ENCODE assay signal across 18 mouse cellular contexts in genomic region chr11:116429862-116430613, GRCm38 (mm10). TPM values are rescaled to one million over a fixed set of nuclear protein-coding genes. Genes with fewer than 3 reads are reported as not detected.
DNase-seq lines count a peak whose midpoint lies in the region; ATAC-seq and TF ChIP-seq lines count a peak whose summit lies in the region.
"Had no signal": no experiment of that assay in that cellular context is flagged by ENCODE, and none has a peak within 500 bp of the region (broad histone marks: within the 10 kb centered on the region; RNA-seq: fewer than 3 reads in every experiment).

No protein-coding gene starts in this region.

- peak; percentile 52; the same call in 1 of the 2 replicates for TF ChIP-seq EP300 in CH12.LX (IDR thresholded peaks at IDR 0.05; ENCODE audit: low read length)

- intact Hi-C loops in left cerebral cortex, postnatal 36 days (cut with DNase I): no loop called here
- intact Hi-C loops in left cerebral cortex, postnatal 10 days (cut with DNase I): no loop called here

- H3K9ac ChIP-seq in hindbrain, embryonic 14.5 days: no peak overlapping the region
- peak overlapping the region; percentile 32 for H3K9ac ChIP-seq in CH12.LX (ENCODE audit: insufficient read depth, low read depth)
- H3K9ac ChIP-seq in intestine, embryonic 14.5 days (ENCODE audit: low read length): no peak overlapping the region
- H3K9ac ChIP-seq: hindbrain, embryonic 15.5 days; neural tube, embryonic 12.5 days had no signal

- no peak for TF ChIP-seq CTCF in CH12.LX (conservative IDR thresholded peaks at IDR 0.05 in 1 of 2, IDR thresholded peaks at IDR 0.05 in 1 of 2; ENCODE audit: low read depth in 2 of 2, low read length in 2 of 2)

- no peak for TF ChIP-seq RAD21 in CH12.LX (IDR thresholded peaks at IDR 0.05; ENCODE audit: low read depth, low read length)

- no peak overlapping the region for H3K4me2 ChIP-seq in hindbrain, embryonic 14.5 days (replicated peaks)
- peak overlapping the region; percentile 74 for H3K4me2 ChIP-seq in CH12.LX (ENCODE audit: insufficient read depth, low read depth, poor library complexity, severe bottlenecking)
- H3K4me2 ChIP-seq in intestine, embryonic 14.5 days (ENCODE audit: low read length): peak overlapping the region; percentile 20; the same call in 1 of the 2 replicates
- H3K4me2 ChIP-seq: hindbrain, embryonic 15.5 days; neural tube, embryonic 12.5 days had no signal

- H3K27me3 ChIP-seq in hindbrain, embryonic 10.5 days (ENCODE audit: insufficient read depth, poor library complexity, severe bottlenecking): peaks cover 3% of the 10 kb centered on the region; the same call in 1 of the 2 replicates
- no peaks in the 10 kb centered on the region for H3K27me3 ChIP-seq in hindbrain, embryonic 14.5 days (ENCODE audit: control insufficient read depth, insufficient read depth, low read length)
- no peaks in the 10 kb centered on the region for H3K27me3 ChIP-seq in CH12.LX (replicated peaks)
- H3K27me3 ChIP-seq in intestine, embryonic 14.5 days (replicated peaks; ENCODE audit: control insufficient read depth, insufficient read depth, low read length): no peaks in the 10 kb centered on the region
- H3K27me3 ChIP-seq: hindbrain, embryonic 15.5 days; neural tube, embryonic 12.5 days had no signal

- peaks cover 9% of the 10 kb centered on the region for H3K79me2 ChIP-seq in CH12.LX (replicated peaks; ENCODE audit: control insufficient read depth, extremely low read depth, insufficient read depth, poor library complexity, severe bottlenecking)

- DNase-seq in hindbrain, embryonic 10.5 days (ENCODE audit: low spot score): no peak
- DNase-seq in hindbrain, embryonic 14.5 days (ENCODE audit: low spot score): no peak
- no peak for DNase-seq in CH12.LX (ENCODE audit: extremely low read depth)
- no peak for DNase-seq in intestine, embryonic 14.5 days (ENCODE audit: low spot score)
- DNase-seq in naive thymus-derived CD4-positive, alpha-beta T cell, adult 2 months (ENCODE audit: low read depth): peak; percentile 12
- no peak for DNase-seq in left cerebral cortex, postnatal 36 days (ENCODE audit: low spot score in 2 of 2)
- no peak for DNase-seq in left cerebral cortex, postnatal 10 days (ENCODE audit: extremely low spot score in 1 of 2, low spot score in 2 of 2)
- DNase-seq in adrenal gland, postnatal 14 days: no peak
- DNase-seq: adrenal gland, postnatal 36 days; gastrocnemius, postnatal 36 days; lung, postnatal 14 days; midbrain, embryonic 14.5 days; thymus, postnatal 25 days had no signal

- 0 out of 2 replicates have a peak overlapping the region, but pooled peaks have one; percentile 45 for H3K27ac ChIP-seq in hindbrain, embryonic 10.5 days
- no peak overlapping the region for H3K27ac ChIP-seq in hindbrain, embryonic 14.5 days
- H3K27ac ChIP-seq in CH12.LX (ENCODE audit: insufficient read depth, low read depth): peak overlapping the region; percentile 79
- peak overlapping the region; percentile 79 for H3K27ac ChIP-seq in intestine, embryonic 14.5 days (ENCODE audit: low read depth)
- H3K27ac ChIP-seq: hindbrain, embryonic 15.5 days; neural tube, embryonic 12.5 days had no signal

- dilution Hi-C loops in CH12.LX (cut with MboI; ENCODE audit: extremely low pct_ligation_motif_present, extremely low pct_unique_long_range_greater_than_20kb, low sequenced_read_pairs): no loop called here

- 83% methylated on average over 9 of the region's 9 CpGs for WGBS in hindbrain, embryonic 10.5 days
- 84% methylated on average over 9 of the region's 9 CpGs for WGBS in hindbrain, embryonic 14.5 days
- WGBS in intestine, embryonic 14.5 days: 74% methylated on average over 9 of the region's 9 CpGs

- H3K36me3 ChIP-seq in hindbrain, embryonic 10.5 days: no peaks in the 10 kb centered on the region
- H3K36me3 ChIP-seq in hindbrain, embryonic 14.5 days (replicated peaks; ENCODE audit: control insufficient read depth, insufficient read depth): no peaks in the 10 kb centered on the region
- peaks cover 2 to 3% of the 10 kb centered on the region in 2 experiments for H3K36me3 ChIP-seq in CH12.LX (replicated peaks in 1 of 2; ENCODE audit: control insufficient read depth in 1 of 2, insufficient read depth in 1 of 2, low read length in 1 of 2)
- H3K36me3 ChIP-seq in intestine, embryonic 14.5 days (ENCODE audit: control insufficient read depth, insufficient read depth, low read length): no peaks in the 10 kb centered on the region
- H3K36me3 ChIP-seq: hindbrain, embryonic 15.5 days; neural tube, embryonic 12.5 days had no signal

- no peak overlapping the region for H3K4me3 ChIP-seq in hindbrain, embryonic 10.5 days
- no peak overlapping the region for H3K4me3 ChIP-seq in hindbrain, embryonic 14.5 days (replicated peaks; ENCODE audit: low read length)
- H3K4me3 ChIP-seq in CH12.LX (replicated peaks in 1 of 3; ENCODE audit: low read depth in 2 of 3, low read length in 2 of 3, poor library complexity in 1 of 3): no peak overlapping the region
- H3K4me3 ChIP-seq in intestine, embryonic 14.5 days (ENCODE audit: low read depth, low read length): no peak overlapping the region
- H3K4me3 ChIP-seq: hindbrain, embryonic 15.5 days; neural tube, embryonic 12.5 days had no signal

- no peak for TF ChIP-seq POLR2A in CH12.LX (IDR thresholded peaks at IDR 0.05; ENCODE audit: low read depth, low read length)

- H3K9me3 ChIP-seq in hindbrain, embryonic 10.5 days: no peaks in the 10 kb centered on the region
- H3K9me3 ChIP-seq in hindbrain, embryonic 14.5 days (ENCODE audit: control insufficient read depth, low read length): no peaks in the 10 kb centered on the region
- no peaks in the 10 kb centered on the region for H3K9me3 ChIP-seq in CH12.LX (replicated peaks; ENCODE audit: low read length)
- H3K9me3 ChIP-seq in intestine, embryonic 14.5 days (ENCODE audit: control insufficient read depth, low read length): no peaks in the 10 kb centered on the region
- H3K9me3 ChIP-seq: hindbrain, embryonic 15.5 days; neural tube, embryonic 12.5 days had no signal

- H3K4me1 ChIP-seq in hindbrain, embryonic 10.5 days (replicated peaks): peaks cover 37% of the 10 kb centered on the region
- H3K4me1 ChIP-seq in hindbrain, embryonic 14.5 days (replicated peaks; ENCODE audit: control insufficient read depth, insufficient read depth, low read length): no peaks in the 10 kb centered on the region
- H3K4me1 ChIP-seq in CH12.LX (ENCODE audit: control insufficient read depth in 1 of 2, insufficient read depth in 2 of 2): peaks cover 29 to 71% of the 10 kb centered on the region in 2 experiments
- H3K4me1 ChIP-seq in intestine, embryonic 14.5 days (replicated peaks; ENCODE audit: control insufficient read depth, insufficient read depth, low read length): peaks cover 17% of the 10 kb centered on the region

- in situ Hi-C loops in CH12.LX (cut with MboI; ENCODE audit: low pct_ligation_motif_present, low pct_unique_long_range_greater_than_20kb, low sequenced_read_pairs): no loop called here

- ATAC-seq in hindbrain, embryonic 14.5 days (ENCODE audit: low FRiP score): no peak
- no peak for ATAC-seq in intestine, embryonic 14.5 days (replicated peaks; ENCODE audit: low FRiP score, low TSS enrichment, low read depth)
- ATAC-seq: CD4-positive, CD25-positive, alpha-beta regulatory T cell, adult 4 months had no signal

TF ChIP-seq in CH12.LX, 34 proteins besides CTCF, POLR2A, EP300 and RAD21 (continues in another document):
- TF ChIP-seq BHLHE40 (IDR thresholded peaks at IDR 0.05; ENCODE audit: low read depth, low read length) (peak; percentile 48; the same call in 1 of the 2 replicates), KAT2A (IDR thresholded peaks at IDR 0.05; ENCODE audit: insufficient replicate concordance, low read length) (no peak), ZNF384 (IDR thresholded peaks at IDR 0.05; ENCODE audit: low read depth, low read length) (peak; percentile 53), ZKSCAN1 (IDR thresholded peaks at IDR 0.05; ENCODE audit: borderline replicate concordance, low read depth, low read length) (no peak), ETS1 (conservative IDR thresholded peaks at IDR 0.05; ENCODE audit: low read depth, low read length) (peak; percentile 53; the same call in 1 of the 2 replicates), NELFE (IDR thresholded peaks at IDR 0.05; ENCODE audit: low read depth, low read length) (no peak), SIN3A (IDR thresholded peaks at IDR 0.05; ENCODE audit: low read length) (no peak), RCOR1 (conservative IDR thresholded peaks at IDR 0.05; ENCODE audit: low read depth, low read length) (no peak)

RNA-seq across cellular contexts. Expression of gene Ubald2, which starts 3.9 kb away (rescaled TPM):
- polyA plus RNA-seq in hindbrain, embryonic 10.5 days (2016; fragmentation: Nextera tagmentation; extraction: Ambion mirVana): 45.8 and 84.5 TPM in 2 replicates
- 61.4 and 67.6 TPM in 2 replicates for polyA plus RNA-seq in hindbrain, embryonic 14.5 days (2014; fragmentation: Nextera tagmentation; extraction: Ambion mirVana)
- total RNA-seq in CH12.LX (2012; rRNA removed): 321 and 436 TPM in 2 replicates
- 291 and 336 TPM in 2 replicates for total RNA-seq in CH12.LX (2014; rRNA removed)
- 222 and 228 TPM in 2 replicates for polyA plus RNA-seq in CH12.LX (2012; ENCODE audit: insufficient read length, low read depth)
- polyA plus RNA-seq in intestine, embryonic 14.5 days (2014; fragmentation: Nextera tagmentation; extraction: Ambion mirVana): 76.2 and 78.5 TPM in 2 replicates
- total RNA-seq in left cerebral cortex, postnatal 36 days (2021): 10 to 100 TPM; 27.5 to 31.8 TPM
- 10 to 100 TPM; 31.3 to 31.7 TPM for total RNA-seq in left cerebral cortex, postnatal 10 days (2021)
- total RNA-seq in adrenal gland, postnatal 14 days (2021): 36.4 and 38.8 TPM in 2 replicates

RNA-seq across cellular contexts. Expression of gene Rnf157, which starts 17.2 kb away (rescaled TPM):
- 9.5 and 16.9 TPM in 2 replicates for polyA plus RNA-seq in hindbrain, embryonic 10.5 days (2016; fragmentation: Nextera tagmentation; extraction: Ambion mirVana)
- polyA plus RNA-seq in hindbrain, embryonic 14.5 days (2014; fragmentation: Nextera tagmentation; extraction: Ambion mirVana): 68.5 and 75.5 TPM in 2 replicates
- 17.2 and 39.3 TPM in 2 replicates for total RNA-seq in CH12.LX (2012; rRNA removed)
- 7.2 and 8.7 TPM in 2 replicates for total RNA-seq in CH12.LX (2014; rRNA removed)
- 8.7 and 10.9 TPM in 2 replicates for polyA plus RNA-seq in CH12.LX (2012; ENCODE audit: insufficient read length, low read depth)
- 14.6 and 19.9 TPM in 2 replicates for polyA plus RNA-seq in intestine, embryonic 14.5 days (2014; fragmentation: Nextera tagmentation; extraction: Ambion mirVana)
- total RNA-seq in left cerebral cortex, postnatal 36 days (2021): 100 to 1,000 TPM; 266 to 286 TPM
- total RNA-seq in left cerebral cortex, postnatal 10 days (2021): 100 to 1,000 TPM; 200 to 207 TPM
- 8.6 and 10.1 TPM in 2 replicates for total RNA-seq in adrenal gland, postnatal 14 days (2021)

RNA-seq across cellular contexts. Expression of gene Qrich2, which starts 36.0 kb away (rescaled TPM):
- polyA plus RNA-seq in hindbrain, embryonic 10.5 days (2016; fragmentation: Nextera tagmentation; extraction: Ambion mirVana): 0.16 and 0.20 TPM in 2 replicates
- 0.09 TPM in 1 of 2 replicates, not detected in the other for polyA plus RNA-seq in hindbrain, embryonic 14.5 days (2014; fragmentation: Nextera tagmentation; extraction: Ambion mirVana)
- total RNA-seq in CH12.LX (2012; rRNA removed) (0.13 and 0.38 TPM in 2 replicates), CH12.LX (2014; rRNA removed) (0.23 and 0.32 TPM in 2 replicates)
- polyA plus RNA-seq in CH12.LX (2012; ENCODE audit: insufficient read length, low read depth): 0.29 and 0.37 TPM in 2 replicates
- 0.15 and 0.22 TPM in 2 replicates for polyA plus RNA-seq in intestine, embryonic 14.5 days (2014; fragmentation: Nextera tagmentation; extraction: Ambion mirVana)
- not detected for total RNA-seq in left cerebral cortex, postnatal 36 days (2021)
- under 1 TPM in 1 of 2 experiments, not detected in 1; 0.14 TPM for total RNA-seq in left cerebral cortex, postnatal 10 days (2021)
- not detected in 2 replicates for total RNA-seq in adrenal gland, postnatal 14 days (2021)
- total RNA-seq: adrenal gland, postnatal 36 days; common myeloid progenitor, adult 5-6 weeks; left cerebral cortex, postnatal 25 days had no signal
- polyA plus RNA-seq: CD4-positive, CD25-positive, alpha-beta regulatory T cell, adult 4 months; midbrain, embryonic 14.5 days; neural tube, embryonic 12.5 days had no signal

Comparison
In these comparisons a context has a peak if more than half of its experiments do, and no peak if none do; other contexts are left out.
1. RNA of gene Rnf157, which starts 17.2 kb away (total RNA-seq): 266 to 286 TPM in left cerebral cortex, postnatal 36 days and 200 to 207 TPM in left cerebral cortex, postnatal 10 days; 7.2 to 39.3 TPM in CH12.LX and 8.6 to 10.1 TPM in adrenal gland, postnatal 14 days; every median in the first group is over 4 times any median in the second.